Mouse (Mus musculus): ENCODE measurements around the gene Glrx5. TPM values are rescaled to one million over a fixed set of nuclear protein-coding genes. Genes with fewer than 3 reads are reported as not detected.

Glrx5 gene
- polyA plus RNA-seq, 1 experiment from 2014 or later = 186 TPM

DNA sequence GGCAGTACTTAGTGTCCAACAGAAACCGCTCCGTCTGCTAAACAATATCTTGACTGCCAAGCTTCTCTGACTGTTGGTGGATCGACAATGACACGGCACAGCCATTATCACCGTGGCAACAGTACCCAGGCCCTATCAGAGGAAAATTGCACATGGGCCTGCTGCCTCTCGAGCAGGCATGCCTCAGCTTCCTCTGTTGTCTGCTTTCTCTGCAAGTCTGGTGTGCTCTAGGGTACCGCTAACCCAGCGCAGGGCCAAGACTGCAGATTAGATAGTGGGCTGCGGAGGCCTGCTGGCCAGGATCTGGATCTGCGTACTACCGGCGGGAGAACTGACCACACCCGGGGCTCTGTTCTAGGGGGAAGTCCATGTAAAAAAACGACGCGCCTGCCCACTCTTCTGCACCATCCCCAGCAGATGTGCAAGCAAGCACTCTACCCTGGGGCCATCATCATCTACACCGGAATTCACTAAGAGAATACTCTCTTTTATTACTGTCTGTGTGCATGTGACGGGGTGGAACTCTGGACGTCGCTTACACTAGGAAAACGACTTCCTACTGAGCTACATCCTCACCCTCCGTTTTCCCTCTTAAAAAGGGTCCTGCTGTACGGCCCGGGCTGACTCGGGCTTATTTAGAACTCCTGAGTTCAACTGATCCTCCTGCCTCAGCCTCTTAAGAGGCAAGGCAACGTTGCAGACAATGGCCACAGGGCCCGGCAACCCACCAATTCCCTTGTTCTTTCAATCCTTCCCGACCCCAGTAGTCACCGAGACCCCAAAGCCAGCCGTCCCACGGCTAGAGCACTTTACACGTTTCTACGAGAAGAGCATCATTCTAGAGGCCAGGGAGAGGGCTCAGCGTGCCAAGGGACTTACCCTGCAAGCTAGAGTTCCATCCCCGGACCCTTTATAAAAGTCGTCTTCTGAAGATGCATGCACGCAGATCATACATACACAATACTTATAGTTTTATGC, 1.1 kb upstream of the Glrx5 start:
- 0 out of 2 replicates have a peak overlapping the region, but pooled peaks have one; percentile 18 for H3K27ac ChIP-seq (ENCODE audit: low read depth)
- peaks cover 19% of the 10 kb centered on the region for H3K36me3 ChIP-seq (ENCODE audit: insufficient read depth)
- peak overlapping the region; percentile 78 for H3K9ac ChIP-seq
- H3K4me3 ChIP-seq (ENCODE audit: low read depth, low read length) = peak overlapping the region; percentile 86
- DNase-seq (peak; percentile 47), ATAC-seq (ENCODE audit: insufficient read depth) (no peak)
- peaks cover 10% of the 10 kb centered on the region for H3K4me1 ChIP-seq (ENCODE audit: insufficient read depth)
- H3K4me2 ChIP-seq = peak overlapping the region; percentile 93
- no peaks in the 10 kb centered on the region for H3K27me3 ChIP-seq (ENCODE audit: insufficient read depth, low read length)
- no peak for TF ChIP-seq CTCF (IDR thresholded peaks at IDR 0.05; ENCODE audit: low read depth)
- H3K9me3 ChIP-seq (ENCODE audit: low read depth, low read length) = no peaks in the 10 kb centered on the region
- WGBS = 5% methylated on average over 37 of the region's 37 CpGs

DNA sequence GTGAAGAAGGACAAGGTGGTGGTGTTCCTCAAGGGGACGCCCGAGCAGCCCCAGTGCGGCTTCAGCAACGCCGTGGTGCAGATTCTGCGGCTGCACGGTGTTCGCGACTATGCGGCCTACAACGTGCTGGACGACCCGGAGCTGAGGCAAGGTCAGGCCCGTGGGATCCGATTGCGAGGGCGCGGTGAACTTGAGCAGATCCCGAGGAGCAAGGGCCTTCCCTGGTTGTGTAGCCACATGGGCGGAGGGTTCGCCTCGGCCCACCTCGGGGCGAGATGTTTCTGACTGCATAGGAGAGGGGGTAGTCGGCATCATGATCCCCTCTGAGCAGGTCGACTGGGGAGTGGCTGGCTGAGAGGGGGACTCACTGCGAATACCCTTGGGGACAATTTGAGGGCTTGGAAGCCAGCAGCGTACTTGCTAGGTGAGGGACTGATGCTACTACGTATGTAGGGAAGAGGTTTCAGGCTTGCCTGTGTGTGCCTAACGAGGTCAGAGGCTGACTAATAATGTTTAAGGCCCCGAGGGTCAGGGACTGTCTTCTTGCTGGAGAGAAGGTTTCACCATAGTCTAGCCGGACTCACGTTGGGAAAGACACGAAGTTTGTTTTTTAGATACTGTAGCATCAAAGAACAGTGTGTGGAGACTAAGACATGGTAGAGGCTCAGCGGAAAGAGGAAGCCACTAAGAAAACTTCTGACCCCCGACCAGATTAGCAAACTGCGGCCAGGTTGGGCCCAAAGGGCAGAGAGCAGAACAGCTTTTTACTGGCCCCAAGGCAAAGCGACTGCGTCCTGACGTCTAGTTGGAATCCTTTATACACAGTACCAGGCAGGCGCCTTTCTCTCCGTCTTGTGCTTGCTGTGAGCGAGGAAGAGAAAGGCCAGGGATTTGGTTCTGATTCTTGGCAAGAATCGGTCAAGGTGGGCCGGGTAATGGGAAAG, 616 bp downstream of the Glrx5 start:
- Histone ChIP-seq H3K4me3 (ENCODE audit: low read depth, low read length) (peak overlapping the region; percentile 86), H3K9ac (peak overlapping the region; percentile 83), H3K4me1 (ENCODE audit: insufficient read depth) (peaks cover 10% of the 10 kb centered on the region), H3K9me3 (ENCODE audit: low read depth, low read length) (no peaks in the 10 kb centered on the region), H3K36me3 (ENCODE audit: insufficient read depth) (peaks cover 23% of the 10 kb centered on the region), H3K27ac (ENCODE audit: low read depth) (peak overlapping the region; percentile 76), H3K27me3 (ENCODE audit: insufficient read depth, low read length) (no peaks in the 10 kb centered on the region), H3K4me2 (peak overlapping the region; percentile 88)
- ATAC-seq (ENCODE audit: insufficient read depth) (peak; percentile 58), DNase-seq (peak; percentile 41)
- 2% methylated on average over 45 of the region's 45 CpGs for WGBS
- TF ChIP-seq CTCF (IDR thresholded peaks at IDR 0.05; ENCODE audit: low read depth) = no peak

DNA sequence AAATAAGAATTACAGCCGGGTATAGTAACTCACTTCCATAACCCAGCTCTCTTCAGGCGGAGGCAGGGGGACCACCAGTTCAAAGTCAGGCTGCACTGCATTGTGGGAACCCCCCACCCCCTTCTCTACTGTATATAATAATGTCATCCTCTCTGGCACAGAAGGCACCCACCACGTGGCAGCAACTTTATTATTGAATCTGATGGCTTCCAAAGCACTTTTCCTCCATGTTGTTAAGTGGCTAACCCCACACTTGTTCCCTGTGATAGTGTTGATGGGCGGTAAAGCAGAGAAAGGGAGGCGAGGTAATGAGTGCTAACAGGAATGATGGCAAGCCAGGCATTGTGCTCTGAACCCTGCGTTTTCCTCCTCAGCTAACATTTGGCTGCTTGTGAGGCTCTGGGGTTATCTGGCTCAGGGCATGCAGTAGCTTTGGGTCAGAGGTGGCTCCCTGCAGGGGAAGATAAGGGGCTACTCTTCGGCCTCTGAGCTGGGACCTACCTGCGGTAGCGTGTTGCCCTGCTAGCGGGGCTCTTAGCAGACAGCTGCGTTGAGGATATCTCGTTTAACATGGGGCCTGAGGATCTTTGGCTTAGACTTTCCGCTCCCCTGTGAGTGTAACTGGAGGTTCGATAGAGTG, 1.8 kb downstream of the Glrx5 start:
- WGBS = 42% methylated on average over 14 of the region's 14 CpGs
- no peak for ATAC-seq (ENCODE audit: insufficient read depth)
- H3K9me3 ChIP-seq (ENCODE audit: low read depth, low read length) = no peaks in the 10 kb centered on the region
- H3K4me3 ChIP-seq (ENCODE audit: low read depth, low read length) = peak overlapping the region; percentile 86
- H3K4me1 ChIP-seq (ENCODE audit: insufficient read depth) = peaks cover 10% of the 10 kb centered on the region
- peak overlapping the region; percentile 0; the same call in 1 of the 2 replicates for H3K27ac ChIP-seq (ENCODE audit: low read depth)
- no peak for DNase-seq
- H3K9ac ChIP-seq = peak overlapping the region; percentile 83; the same call in 1 of the 2 replicates
- TF ChIP-seq CTCF (IDR thresholded peaks at IDR 0.05; ENCODE audit: low read depth) = no peak
- H3K4me2 ChIP-seq = peak overlapping the region; percentile 88
- no peaks in the 10 kb centered on the region for H3K27me3 ChIP-seq (ENCODE audit: insufficient read depth, low read length)
- H3K36me3 ChIP-seq (ENCODE audit: insufficient read depth) = peaks cover 17% of the 10 kb centered on the region

DNA sequence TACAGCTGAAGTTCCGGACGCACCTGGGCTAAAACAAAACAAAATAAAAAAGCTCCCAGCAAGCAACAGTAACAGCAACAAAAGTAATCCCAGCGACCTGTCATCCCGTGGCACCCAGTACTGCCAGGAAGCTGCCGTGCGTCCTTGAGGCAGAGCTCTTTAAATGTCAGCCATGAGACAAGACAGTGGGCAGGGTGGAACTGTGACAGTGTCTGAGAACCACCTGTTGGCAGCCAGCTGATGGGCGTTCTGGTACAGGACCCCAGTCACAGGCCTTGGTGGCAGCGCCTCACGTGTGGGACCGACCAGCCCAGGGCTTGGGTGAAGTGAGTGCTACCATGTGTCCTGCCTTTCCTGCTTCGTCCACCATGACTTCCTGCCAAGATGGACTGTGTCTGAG, 5.7 kb downstream of the Glrx5 start:
- no peak for TF ChIP-seq CTCF (IDR thresholded peaks at IDR 0.05; ENCODE audit: low read depth)
- Histone ChIP-seq H3K36me3 (ENCODE audit: insufficient read depth) (peaks cover 35% of the 10 kb centered on the region), H3K4me2 (peak overlapping the region; percentile 25; the same call in 1 of the 2 replicates), H3K27me3 (ENCODE audit: insufficient read depth, low read length) (no peaks in the 10 kb centered on the region), H3K4me1 (ENCODE audit: insufficient read depth) (peaks cover 5% of the 10 kb centered on the region; the same call in 1 of the 2 replicates), H3K9me3 (ENCODE audit: low read depth, low read length) (no peaks in the 10 kb centered on the region), H3K9ac (no peak overlapping the region), H3K4me3 (ENCODE audit: low read depth, low read length) (no peak overlapping the region), H3K27ac (ENCODE audit: low read depth) (peak overlapping the region; percentile 58)
- WGBS = 76% methylated on average over 11 of the region's 11 CpGs
- ATAC-seq (ENCODE audit: insufficient read depth) (no peak), DNase-seq (no peak)

DNA sequence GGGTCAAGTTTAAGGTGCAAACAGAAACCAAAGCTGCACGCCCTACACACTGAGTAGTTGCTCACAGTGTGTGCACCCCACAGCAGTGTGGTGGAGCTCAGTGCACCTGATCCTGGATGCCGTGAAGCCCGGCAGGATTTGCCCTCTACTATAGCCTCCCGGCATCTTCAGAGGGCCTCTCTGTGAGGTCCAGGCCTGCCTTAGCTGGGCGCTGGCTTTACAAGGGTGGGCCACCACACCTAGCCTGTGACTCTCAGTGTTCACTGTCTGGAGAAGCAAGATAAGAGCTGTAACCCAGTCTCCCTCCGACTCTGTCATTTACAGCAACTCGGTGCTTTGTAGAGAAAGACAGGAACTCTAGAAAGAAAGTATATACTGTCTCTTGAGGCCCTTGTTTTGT, 6.4 kb downstream of the Glrx5 start:
- no peak overlapping the region; the same call in 1 of the 2 replicates for H3K4me3 ChIP-seq (ENCODE audit: low read depth, low read length)
- peak overlapping the region; percentile 58; the same call in 1 of the 2 replicates for H3K27ac ChIP-seq (ENCODE audit: low read depth)
- ATAC-seq (ENCODE audit: insufficient read depth) (0 out of 2 replicates have a peak, but pooled peaks have one; percentile 48), DNase-seq (no peak)
- H3K9me3 ChIP-seq (ENCODE audit: low read depth, low read length) = no peaks in the 10 kb centered on the region
- no peaks in the 10 kb centered on the region for H3K27me3 ChIP-seq (ENCODE audit: insufficient read depth, low read length)
- no peak for TF ChIP-seq CTCF (IDR thresholded peaks at IDR 0.05; ENCODE audit: low read depth)
- H3K4me2 ChIP-seq = peak overlapping the region; percentile 25; the same call in 1 of the 2 replicates
- peaks cover 36% of the 10 kb centered on the region for H3K36me3 ChIP-seq (ENCODE audit: insufficient read depth)
- H3K9ac ChIP-seq = no peak overlapping the region
- WGBS = 51% methylated on average over 7 of the region's 7 CpGs
- H3K4me1 ChIP-seq (ENCODE audit: insufficient read depth) = peaks cover 2% of the 10 kb centered on the region; the same call in 1 of the 2 replicates
